Mouse (Mus musculus) retina, postnatal 7 days (tissue): ENCODE data around the gene Tff1.
A peak's percentile ranks its signal among the peaks of the same experiment; 100 is the strongest.

Source experiments
- DNase-seq: peaks from one replicate; pipeline ENCODE4 v3.0.0-alpha.2; 2012; ENCODE audit warnings: low read depth, low spot score

The Tff1 gene

GRCm38 (mm10) chr17:31165127-31165526 lies at the start of gene Tff1:
Gene Tff1 (minus strand): TSS chr17:31165277.
- no peak for DNase-seq

GRCm38 (mm10) chr17:31211881-31212280 lies 46.8 kb upstream of the Tff1 start:
- no peak for DNase-seq

GRCm38 (mm10) chr17:31210299-31210698 lies 45.2 kb upstream of the Tff1 start:
- DNase-seq, result no peak

- DNase-seq, result no peak
Observed at GRCm38 (mm10) chr17:31209376-31209930, 44.4 kb upstream of the Tff1 start.

GRCm38 (mm10) chr17:31208654-31209053 lies 43.6 kb upstream of the Tff1 start:
- DNase-seq, result no peak

GRCm38 (mm10) chr17:31207771-31208334 lies 42.8 kb upstream of the Tff1 start, which contains the start of gene Ubash3a:
Gene Ubash3a (plus strand): TSS chr17:31207873.
- no peak for DNase-seq

- DNase-seq, result no peak
Observed at GRCm38 (mm10) chr17:31198877-31199276, 33.8 kb upstream of the Tff1 start, which contains the start of gene Tmprss3. Gene Tmprss3 (minus strand): TSS chr17:31198977.

- DNase-seq, result no peak
Observed at GRCm38 (mm10) chr17:31196283-31196682, 31.2 kb upstream of the Tff1 start.

- no peak for DNase-seq
Observed at GRCm38 (mm10) chr17:31195207-31195606, 30.1 kb upstream of the Tff1 start.

- DNase-seq, result no peak
Observed at GRCm38 (mm10) chr17:31193360-31193759, 28.3 kb upstream of the Tff1 start.

- DNase-seq, result no peak
Observed at GRCm38 (mm10) chr17:31192663-31193062, 27.6 kb upstream of the Tff1 start.

GRCm38 (mm10) chr17:31191825-31192224 lies 26.7 kb upstream of the Tff1 start:
- DNase-seq, result no peak

GRCm38 (mm10) chr17:31187370-31187769 lies 22.3 kb upstream of the Tff1 start:
- peak; percentile 67 for DNase-seq

- no peak for DNase-seq
Observed at GRCm38 (mm10) chr17:31184269-31184990, 19.4 kb upstream of the Tff1 start.

GRCm38 (mm10) chr17:31183180-31183974 lies 18.3 kb upstream of the Tff1 start:
- no peak for DNase-seq

GRCm38 (mm10) chr17:31181490-31181889 lies 16.4 kb upstream of the Tff1 start:
- no peak for DNase-seq

GRCm38 (mm10) chr17:31176321-31176720 lies 11.2 kb upstream of the Tff1 start:
- DNase-seq, result no peak

GRCm38 (mm10) chr17:31169796-31170195 lies 4.7 kb upstream of the Tff1 start:
- no peak for DNase-seq

GRCm38 (mm10) chr17:31163821-31164220 lies 1.3 kb downstream of the Tff1 start:
- DNase-seq, result no peak

- no peak for DNase-seq
Observed at GRCm38 (mm10) chr17:31162607-31163006, 2.5 kb downstream of the Tff1 start.

- no peak for DNase-seq
Observed at GRCm38 (mm10) chr17:31160291-31160690, 4.8 kb downstream of the Tff1 start.

GRCm38 (mm10) chr17:31157921-31158320 lies 7.2 kb downstream of the Tff1 start:
- no peak for DNase-seq
